Mouse (Mus musculus) limb, embryonic 14.5 days (tissue): ENCODE results near the gene Tmsb15b2. TPM values are rescaled to one million over a fixed set of nuclear protein-coding genes. Genes with fewer than 3 reads are reported as not detected.

Source experiments
- ATAC-seq: fragments of 200-750 bp; cut with Nextera tagmentation; 2 replicates; pipeline ENCODE4 v1.8.0; 2017; ENCODE audit warnings: low read depth, moderate number of reproducible peaks, moderate TSS enrichment; ENCODE audit not compliant: low FRiP score
- DNase-seq: peaks from one replicate; pipeline ENCODE4 v3.0.0-alpha.2; 2015; ENCODE audit warnings: low spot score
- H3K27ac ChIP-seq: fragments of 300-500 bp; sonication (generic); replicated peaks from 2 replicates; pipeline ENCODE4 v1.5.1; 2014; ENCODE audit warnings: low read depth, mild to moderate bottlenecking, low read length, moderate library complexity, mixed read lengths
- H3K27me3 ChIP-seq: fragments of 300-500 bp; sonication (generic); 2 replicates; pipeline ENCODE4 v1.6.1; 2014; ENCODE audit warnings: low read length, mixed read lengths; ENCODE audit not compliant: control insufficient read depth, insufficient read depth
- H3K36me3 ChIP-seq: fragments of 300-500 bp; sonication (generic); 2 replicates; pipeline ENCODE4 v1.6.1; 2014; ENCODE audit warnings: mild to moderate bottlenecking, low read length, moderate library complexity, mixed read lengths; ENCODE audit not compliant: control insufficient read depth, insufficient read depth
- H3K4me1 ChIP-seq: fragments of 300-500 bp; sonication (generic); 2 replicates; pipeline ENCODE4 v1.6.1; 2014; ENCODE audit warnings: antibody characterized with exemption, low read length, mixed read lengths; ENCODE audit not compliant: control insufficient read depth, insufficient read depth
- H3K4me2 ChIP-seq: fragments of 300-500 bp; sonication (generic); replicated peaks from 2 replicates; pipeline ENCODE4 v1.6.1; 2014; ENCODE audit warnings: low read depth, mild to moderate bottlenecking, low read length, moderate library complexity; ENCODE audit not compliant: severe bottlenecking
- H3K4me3 ChIP-seq: fragments of 300-500 bp; sonication (generic); replicated peaks from 2 replicates; pipeline ENCODE4 v1.5.1; 2014; ENCODE audit warnings: low read length
- H3K9ac ChIP-seq: fragments of 300-500 bp; sonication (generic); 2 replicates; pipeline ENCODE4 v1.6.1; 2014; ENCODE audit warnings: mild to moderate bottlenecking, low read depth, low read length, moderate library complexity; ENCODE audit not compliant: severe bottlenecking
- H3K9me3 ChIP-seq: fragments of 300-500 bp; sonication (generic); 2 replicates; pipeline ENCODE4 v1.6.1; 2016; ENCODE audit warnings: low read length; ENCODE audit not compliant: control insufficient read depth
- POLR2A ChIP-seq: fragments of 200-500 bp; IDR thresholded peaks from 2 replicates; pipeline ENCODE4 v1.8.0; 2012; ENCODE audit warnings: inconsistent platforms, mild to moderate bottlenecking, moderate library complexity, borderline replicate concordance; ENCODE audit not compliant: insufficient read depth, insufficient read length; ENCODE audit errors: extremely low read depth
- WGBS: fragments of 180-500 bp; shearing (Covaris S2); extraction: QIAGEN DNeasy Blood & Tissue Kit; methylation state at CpG from one replicate; pipeline ENCODE4 v1.1.7; 2014; 5-methylcytosine and 5-hydroxymethylcytosine counted together
- polyA plus RNA-seq, 2 experiments: library from polyadenylated mRNA; depleted of rRNA in 1 of 2; stranded (reverse) in 1 of 2; unstranded in 1 of 2; fragments of >200 nt; fragmentation: Nextera tagmentation in 1 of 2; extraction: Ambion mirVana in 1 of 2; gene quantifications; 2 replicates each; pipeline versions ENCODE4 v1.2.1 to v1.2.3; 2012 to 2014

The Tmsb15b2 gene
- polyA plus RNA-seq, 2 experiments, result 19.8 to 51.9 TPM

DNA sequence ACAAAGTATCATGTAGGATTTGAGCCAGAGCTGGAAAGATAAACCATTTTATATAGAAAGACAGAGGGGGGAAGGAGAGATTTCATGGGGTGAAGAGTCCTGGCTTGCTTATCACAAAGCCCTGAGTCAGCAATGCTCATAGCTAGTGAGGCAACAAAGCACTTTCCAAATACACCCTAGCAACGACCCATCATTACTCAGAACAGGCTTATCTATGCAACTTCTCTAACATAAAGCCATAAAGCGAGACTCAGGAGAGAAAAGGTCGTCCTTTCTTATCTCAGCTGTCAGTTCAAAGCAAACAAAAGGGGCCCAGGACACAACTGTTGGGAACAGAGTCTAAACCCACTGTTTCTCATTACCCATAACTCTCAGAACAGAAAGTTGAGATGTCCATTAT, 37.3 kb downstream of the Tmsb15b2 start:
- H3K27me3 ChIP-seq, result no peaks in the 10 kb centered on the region
- H3K36me3 ChIP-seq, result no peaks in the 10 kb centered on the region
- H3K9me3 ChIP-seq, result no peaks in the 10 kb centered on the region
- H3K9ac ChIP-seq, result no peak overlapping the region
- TF ChIP-seq POLR2A, result no peak
- no peak overlapping the region for H3K27ac ChIP-seq
- ATAC-seq (no peak), DNase-seq (no peak)
- no peak overlapping the region for H3K4me3 ChIP-seq
- no peak overlapping the region for H3K4me2 ChIP-seq
- 39% methylated on average over 3 of the region's 3 CpGs for WGBS
- H3K4me1 ChIP-seq, result no peaks in the 10 kb centered on the region

DNA sequence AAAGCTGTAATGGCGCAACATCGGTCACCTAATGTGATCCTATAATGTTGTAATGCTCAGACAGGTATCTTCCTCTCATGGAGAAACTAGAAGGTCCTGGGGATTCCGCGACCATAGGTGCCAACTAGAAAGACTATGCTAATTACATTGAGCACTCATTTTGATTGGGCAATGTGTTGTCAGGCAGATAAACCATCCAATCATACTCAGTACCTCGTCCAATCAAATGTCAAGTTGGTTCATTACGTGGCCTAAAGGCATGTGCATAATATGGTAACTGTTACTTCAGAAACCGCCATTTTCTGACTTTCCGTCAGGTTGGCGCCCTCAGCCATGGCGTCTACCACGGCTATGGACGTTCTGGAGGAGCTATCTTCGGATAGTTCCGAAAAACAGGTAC, 48.3 kb downstream of the Tmsb15b2 start, which contains the start of gene H2bfm:
H2bfm (plus strand) TSS at position 295 of the 400 bp plus-strand sequence.
- Histone ChIP-seq H3K9me3 (no peaks in the 10 kb centered on the region; the same call in 1 of the 2 replicates), H3K4me2 (no peak within 1 kb of the TSS), H3K4me1 (no peaks in the 10 kb centered on the region), H3K36me3 (no peaks in the 10 kb centered on the region), H3K27ac (no peak within 1 kb of the TSS), H3K9ac (no peak within 1 kb of the TSS), H3K4me3 (no peak within 1 kb of the TSS), H3K27me3 (no peaks in the 10 kb centered on the region)
- TF ChIP-seq POLR2A, result no peak
- 91% methylated on average over 14 of the region's 14 CpGs for WGBS
- DNase-seq, result no peak
- no peak for ATAC-seq

DNA sequence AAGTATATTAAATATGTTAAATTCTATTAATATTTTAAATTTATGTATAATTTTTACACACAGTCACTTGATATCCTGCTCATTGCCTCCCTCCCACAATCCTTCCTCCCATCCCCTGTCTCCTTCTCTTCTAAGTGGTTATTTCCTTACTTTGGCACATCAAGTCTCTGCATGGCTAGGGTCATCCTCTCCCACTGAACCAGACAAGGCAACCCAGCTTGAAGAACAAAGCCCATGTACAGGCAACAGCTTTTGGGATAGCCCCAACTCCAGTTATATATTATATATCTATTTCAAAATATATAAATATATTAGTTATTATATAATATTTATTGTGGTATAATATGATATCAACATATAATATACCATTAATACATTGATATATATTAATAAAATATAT, 49.4 kb downstream of the Tmsb15b2 start:
- no peak overlapping the region for H3K4me2 ChIP-seq
- no peaks in the 10 kb centered on the region for H3K36me3 ChIP-seq
- ATAC-seq (no peak), DNase-seq (no peak)
- no peak for TF ChIP-seq POLR2A
- no peaks in the 10 kb centered on the region for H3K27me3 ChIP-seq
- H3K27ac ChIP-seq, result no peak overlapping the region
- no peaks in the 10 kb centered on the region; the same call in 1 of the 2 replicates for H3K9me3 ChIP-seq
- no peak overlapping the region for H3K4me3 ChIP-seq
- H3K9ac ChIP-seq, result no peak overlapping the region
- H3K4me1 ChIP-seq, result no peaks in the 10 kb centered on the region

Other genes with a start within 250 kb of the Tmsb15b2 start
- 397 and 488 TPM in 2 replicates for gene Morf4l2, start 231.8 kb downstream of the Tmsb15b2 start, polyA plus RNA-seq (2012; rRNA removed)
- gene Morf4l2, start 231.8 kb downstream of the Tmsb15b2 start, polyA plus RNA-seq (2014; fragmentation: Nextera tagmentation; extraction: Ambion mirVana), result 656 and 663 TPM in 2 replicates
- gene Glra4, start 195.4 kb downstream of the Tmsb15b2 start, polyA plus RNA-seq (2012; rRNA removed), result not detected in 2 replicates
- gene Glra4, start 195.4 kb downstream of the Tmsb15b2 start, polyA plus RNA-seq (2014; fragmentation: Nextera tagmentation; extraction: Ambion mirVana), result 0.19 TPM in 1 of 2 replicates, not detected in the other
- gene Plp1, start 152.8 kb downstream of the Tmsb15b2 start, polyA plus RNA-seq (2012; rRNA removed), result 16.1 and 16.9 TPM in 2 replicates
- gene Plp1, start 152.8 kb downstream of the Tmsb15b2 start, polyA plus RNA-seq (2014; fragmentation: Nextera tagmentation; extraction: Ambion mirVana), result 5.8 and 6.2 TPM in 2 replicates
- 0.09 and 0.16 TPM in 2 replicates for gene Rab9b, start 106.7 kb downstream of the Tmsb15b2 start, polyA plus RNA-seq (2012; rRNA removed)
- gene Rab9b, start 106.7 kb downstream of the Tmsb15b2 start, polyA plus RNA-seq (2014; fragmentation: Nextera tagmentation; extraction: Ambion mirVana), result 0.23 and 0.44 TPM in 2 replicates
- not detected in 2 replicates for gene H2bfm, start 48.2 kb downstream of the Tmsb15b2 start, polyA plus RNA-seq (2012; rRNA removed)
- gene H2bfm, start 48.2 kb downstream of the Tmsb15b2 start, polyA plus RNA-seq (2014; fragmentation: Nextera tagmentation; extraction: Ambion mirVana), result not detected in 2 replicates
- 4.8 and 8.3 TPM in 2 replicates for gene Tmsb15l, start 1.4 kb upstream of the Tmsb15b2 start, polyA plus RNA-seq (2012; rRNA removed)
- gene Tmsb15l, start 1.4 kb upstream of the Tmsb15b2 start, polyA plus RNA-seq (2014; fragmentation: Nextera tagmentation; extraction: Ambion mirVana), result 5.3 and 6.6 TPM in 2 replicates
- 6.3 and 11.3 TPM in 2 replicates for gene Tmsb15b1, start 1.4 kb upstream of the Tmsb15b2 start, polyA plus RNA-seq (2012; rRNA removed)
- 28.5 and 30.8 TPM in 2 replicates for gene Tmsb15b1, start 1.4 kb upstream of the Tmsb15b2 start, polyA plus RNA-seq (2014; fragmentation: Nextera tagmentation; extraction: Ambion mirVana)
- gene Zcchc18, start 17.7 kb upstream of the Tmsb15b2 start, polyA plus RNA-seq (2012; rRNA removed), result 11.4 TPM in 2 replicates
- 17.1 and 21.3 TPM in 2 replicates for gene Zcchc18, start 17.7 kb upstream of the Tmsb15b2 start, polyA plus RNA-seq (2014; fragmentation: Nextera tagmentation; extraction: Ambion mirVana)
- gene Slc25a53, start 62.8 kb upstream of the Tmsb15b2 start, polyA plus RNA-seq (2012; rRNA removed), result 10.8 and 11.4 TPM in 2 replicates
- gene Slc25a53, start 62.8 kb upstream of the Tmsb15b2 start, polyA plus RNA-seq (2014; fragmentation: Nextera tagmentation; extraction: Ambion mirVana), result 11.3 and 13.7 TPM in 2 replicates
- gene Fam199x, start 74.1 kb upstream of the Tmsb15b2 start, polyA plus RNA-seq (2012; rRNA removed), result 2.5 and 2.7 TPM in 2 replicates
- 6.7 and 7.8 TPM in 2 replicates for gene Fam199x, start 74.1 kb upstream of the Tmsb15b2 start, polyA plus RNA-seq (2014; fragmentation: Nextera tagmentation; extraction: Ambion mirVana)
- 0.11 TPM in 1 of 2 replicates, not detected in the other for gene Esx1, start 146.6 kb upstream of the Tmsb15b2 start, polyA plus RNA-seq (2012; rRNA removed)
- gene Esx1, start 146.6 kb upstream of the Tmsb15b2 start, polyA plus RNA-seq (2014; fragmentation: Nextera tagmentation; extraction: Ambion mirVana), result not detected in 2 replicates